Mouse (Mus musculus): ENCODE data around the gene St7.
A peak's percentile ranks its signal among the peaks of the same experiment; 100 is the strongest.

St7 gene

GRCm38 (mm10) chr6:17898539-17898938 is 205.8 kb downstream of the St7 start:
- DNase-seq (ENCODE audit: low read depth), result no peak

GRCm38 (mm10) chr6:17903355-17903754 is 210.6 kb downstream of the St7 start:
- DNase-seq (ENCODE audit: low read depth), result no peak

GRCm38 (mm10) chr6:17905776-17906175 is 213.0 kb downstream of the St7 start:
- DNase-seq (ENCODE audit: low read depth), result no peak

GRCm38 (mm10) chr6:17906289-17906688 is 213.6 kb downstream of the St7 start:
- no peak for DNase-seq (ENCODE audit: low read depth)

GRCm38 (mm10) chr6:17912312-17912711 is 219.6 kb downstream of the St7 start:
- DNase-seq (ENCODE audit: low read depth), result no peak

- no peak for DNase-seq (ENCODE audit: low read depth)
Measured at GRCm38 (mm10) chr6:17912825-17913224, 220.1 kb downstream of the St7 start.

GRCm38 (mm10) chr6:17913315-17913714 is 220.6 kb downstream of the St7 start:
- no peak for DNase-seq (ENCODE audit: low read depth)

- no peak for DNase-seq (ENCODE audit: low read depth)
Measured at GRCm38 (mm10) chr6:17914300-17914699, 221.6 kb downstream of the St7 start.

- DNase-seq (ENCODE audit: low read depth), result no peak
Measured at GRCm38 (mm10) chr6:17917233-17917632, 224.5 kb downstream of the St7 start.

- no peak for DNase-seq (ENCODE audit: low read depth)
Measured at GRCm38 (mm10) chr6:17922180-17922579, 229.4 kb downstream of the St7 start.

- DNase-seq (ENCODE audit: low read depth), result no peak
Measured at GRCm38 (mm10) chr6:17922967-17923366, 230.2 kb downstream of the St7 start.

- no peak for DNase-seq (ENCODE audit: low read depth)
Measured at GRCm38 (mm10) chr6:17923370-17923769, 230.6 kb downstream of the St7 start.

- no peak for DNase-seq (ENCODE audit: low read depth)
Measured at GRCm38 (mm10) chr6:17923894-17924505, 231.3 kb downstream of the St7 start.

GRCm38 (mm10) chr6:17925267-17925666 is 232.5 kb downstream of the St7 start:
- peak; percentile 38 for DNase-seq (ENCODE audit: low read depth)

GRCm38 (mm10) chr6:17927746-17928145 is 235.0 kb downstream of the St7 start:
- no peak for DNase-seq (ENCODE audit: low read depth)

GRCm38 (mm10) chr6:17931187-17931586 is 238.5 kb downstream of the St7 start:
- DNase-seq (ENCODE audit: low read depth), result no peak

- no peak for DNase-seq (ENCODE audit: low read depth)
Measured at GRCm38 (mm10) chr6:17931835-17932234, 239.1 kb downstream of the St7 start.

GRCm38 (mm10) chr6:17932806-17933205 is 240.1 kb downstream of the St7 start:
- no peak for DNase-seq (ENCODE audit: low read depth)

- no peak for DNase-seq (ENCODE audit: low read depth)
Measured at GRCm38 (mm10) chr6:17938631-17939346, 246.1 kb downstream of the St7 start.

- DNase-seq (ENCODE audit: low read depth), result no peak
Measured at GRCm38 (mm10) chr6:17941916-17942315, 249.2 kb downstream of the St7 start.

- DNase-seq (ENCODE audit: low read depth), result no peak
Measured at GRCm38 (mm10) chr6:17942344-17942743, 249.6 kb downstream of the St7 start.

GRCm38 (mm10) chr6:17943877-17944617 is 251.3 kb downstream of the St7 start:
- DNase-seq (ENCODE audit: low read depth), result no peak

GRCm38 (mm10) chr6:17946456-17946855 is 253.7 kb downstream of the St7 start:
- DNase-seq (ENCODE audit: low read depth), result no peak
